8 mouse cellular contexts compared by ENCODE assay signal in the genomic region with DNA sequence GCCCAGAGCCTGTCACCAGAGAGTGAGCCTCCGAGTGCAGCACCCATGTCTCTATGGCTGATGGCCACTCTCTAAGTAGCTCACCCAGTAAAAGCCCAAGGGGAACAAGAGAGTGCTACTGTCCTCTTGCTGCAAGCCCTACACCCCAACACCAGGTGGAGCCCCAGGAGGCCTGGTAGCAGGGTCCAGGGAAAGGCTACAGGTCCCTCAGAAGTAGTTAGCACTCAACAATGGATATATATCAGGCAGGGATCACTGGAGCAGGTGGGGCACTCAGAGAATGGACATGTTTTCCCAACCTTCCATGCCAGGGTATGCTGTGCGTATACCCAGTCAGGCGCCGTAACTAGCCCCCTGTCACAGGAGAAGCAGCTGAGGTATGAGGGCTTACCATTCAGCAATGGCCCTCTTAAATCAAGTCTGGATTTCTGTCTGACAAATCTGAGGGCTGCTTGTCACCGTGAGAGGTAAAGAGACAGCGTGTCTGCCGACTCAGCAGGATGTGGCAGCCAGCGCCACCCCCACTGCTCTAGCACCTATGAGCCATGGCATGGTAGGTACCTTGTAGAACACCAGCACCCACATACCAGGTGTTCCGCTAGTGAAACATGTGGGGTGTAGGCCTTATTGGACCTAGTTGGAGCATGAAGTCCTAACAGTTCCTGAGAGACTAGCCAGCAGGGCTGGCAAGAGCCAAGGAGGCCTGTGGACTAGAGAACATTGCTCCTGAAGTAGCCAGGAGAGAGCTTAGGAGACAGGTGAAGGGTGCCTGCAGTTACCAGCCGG. TPM values are rescaled to one million over a fixed set of nuclear protein-coding genes. Genes with fewer than 3 reads are reported as not detected.
DNase-seq lines count a peak whose midpoint lies in the region; ATAC-seq and TF ChIP-seq lines count a peak whose summit lies in the region.

No protein-coding gene starts in this region.

- no peak overlapping the region for H3K4me2 ChIP-seq in hindbrain, embryonic 16.5 days (ENCODE audit: low read length)

- no peak for TF ChIP-seq POLR2A in embryonic fibroblast, embryonic 13.5 days (IDR thresholded peaks at IDR 0.05; ENCODE audit: low read depth, low read length)

- peak overlapping the region; percentile 25; the same call in 1 of the 2 replicates for H3K9ac ChIP-seq in hindbrain, embryonic 16.5 days (ENCODE audit: low read depth, low read length)

- H3K36me3 ChIP-seq in G1E (replicated peaks): peaks cover under 1% of the 10 kb centered on the region
- H3K36me3 ChIP-seq in hindbrain, embryonic 16.5 days (ENCODE audit: control insufficient read depth, insufficient read depth, low read length): no peaks in the 10 kb centered on the region

- H3K27ac ChIP-seq in layer of hippocampus, adult 2 months: peak overlapping the region; percentile 88
- H3K27ac ChIP-seq in embryonic fibroblast, embryonic 13.5 days (ENCODE audit: insufficient read depth, low read length): peak overlapping the region; percentile 79
- H3K27ac ChIP-seq in hindbrain, embryonic 16.5 days (ENCODE audit: low read depth, low read length): no peak overlapping the region; the same call in 1 of the 2 replicates

- H3K4me1 ChIP-seq in G1E (ENCODE audit: insufficient read depth, low read depth, low read length): peaks cover 49% of the 10 kb centered on the region
- peaks cover 33% of the 10 kb centered on the region for H3K4me1 ChIP-seq in embryonic fibroblast, embryonic 13.5 days (ENCODE audit: control insufficient read depth, insufficient read depth, low read length)
- H3K4me1 ChIP-seq in hindbrain, embryonic 16.5 days (ENCODE audit: control insufficient read depth, insufficient read depth, low read depth, low read length): peaks cover 29% of the 10 kb centered on the region

- no peak overlapping the region for H3K4me3 ChIP-seq in layer of hippocampus, adult 2 months
- no peak overlapping the region for H3K4me3 ChIP-seq in G1E (ENCODE audit: low read depth, low read length)
- no peak overlapping the region for H3K4me3 ChIP-seq in embryonic fibroblast, embryonic 13.5 days (ENCODE audit: insufficient read depth, low read length)
- H3K4me3 ChIP-seq in hindbrain, embryonic 16.5 days (ENCODE audit: low read length): no peak overlapping the region

- no peak for ATAC-seq in G1E (ENCODE audit: extremely low read depth, insufficient number of reproducible peaks, low FRiP score, poor library complexity, severe bottlenecking)
- ATAC-seq in hindbrain, embryonic 16.5 days: no peak

- WGBS in hindbrain, embryonic 16.5 days: 91% methylated on average over 10 of the region's 10 CpGs

- peaks cover 55% of the 10 kb centered on the region for H3K27me3 ChIP-seq in G1E (ENCODE audit: insufficient read depth, low read length)
- H3K27me3 ChIP-seq in hindbrain, embryonic 16.5 days (replicated peaks; ENCODE audit: control insufficient read depth, insufficient read depth, low read length): no peaks in the 10 kb centered on the region

- TF ChIP-seq CTCF in layer of hippocampus, adult 2 months (conservative IDR thresholded peaks at IDR 0.05): peak; percentile 74
- TF ChIP-seq CTCF in G1E (IDR thresholded peaks at IDR 0.05; ENCODE audit: low read depth, low read length): 0 out of 2 replicates have a peak, but pooled peaks have one; percentile 15
- no peak for TF ChIP-seq CTCF in embryonic fibroblast, embryonic 13.5 days (IDR thresholded peaks at IDR 0.05; ENCODE audit: borderline replicate concordance, insufficient read depth, low read length)

- no peaks in the 10 kb centered on the region for H3K9me3 ChIP-seq in G1E (replicated peaks)
- H3K9me3 ChIP-seq in hindbrain, embryonic 16.5 days (ENCODE audit: control insufficient read depth, low read length): no peaks in the 10 kb centered on the region

- DNase-seq in layer of hippocampus, adult 2 months (ENCODE audit: low spot score in 2 of 2): peak in 1 of 2 experiments; percentile 43
- DNase-seq in layer of hippocampus, postnatal 14 days (ENCODE audit: low spot score in 2 of 2): no peak
- DNase-seq in G1E (ENCODE audit: low spot score): no peak
- peak; percentile 69 for DNase-seq in lung, postnatal 14 days
- peak; percentile 58 for DNase-seq in thymus, postnatal 0 days (ENCODE audit: low spot score)
- no peak for DNase-seq in embryo, embryonic 9.5 days (ENCODE audit: extremely low spot score)

RNA-seq across cellular contexts. Expression of gene Morn1, which starts 42.9 kb away (rescaled TPM):
- 10 to 100 TPM; 11.8 to 14.0 TPM for total RNA-seq in layer of hippocampus, adult 2 months (2021)
- total RNA-seq in layer of hippocampus, postnatal 14 days (2021): 10 to 100 TPM; 13.5 to 14.1 TPM
- total RNA-seq in G1E (2014; fragmentation: Nextera tagmentation): 2.3 and 4.2 TPM in 2 replicates
- total RNA-seq in G1E (2017): 5.3 and 7.2 TPM in 2 replicates
- 1.8 and 2.9 TPM in 2 replicates for polyA plus RNA-seq in G1E (2012)
- 3.9 and 5.0 TPM in 2 replicates for polyA plus RNA-seq in embryonic fibroblast, embryonic 13.5 days (2011; ENCODE audit: insufficient read length, low read depth, missing spikeins)
- polyA plus RNA-seq in hindbrain, embryonic 16.5 days (2015; fragmentation: Nextera tagmentation; extraction: Ambion mirVana): 7.5 and 9.5 TPM in 2 replicates
- 2.7 and 2.9 TPM in 2 replicates for polyA plus RNA-seq in thymus, postnatal 0 days (2015; fragmentation: Nextera tagmentation; extraction: Ambion mirVana)

RNA-seq across cellular contexts. Expression of gene Rer1, which starts 43.1 kb away (rescaled TPM):
- total RNA-seq in layer of hippocampus, adult 2 months (2021): 10 to 100 TPM; 60.6 to 63.0 TPM
- 10 to 100 TPM; 60.7 to 66.3 TPM for total RNA-seq in layer of hippocampus, postnatal 14 days (2021)
- total RNA-seq in G1E (2014; fragmentation: Nextera tagmentation) (209 TPM in 2 replicates), G1E (2017) (212 and 216 TPM in 2 replicates)
- 123 and 125 TPM in 2 replicates for polyA plus RNA-seq in G1E (2012)
- polyA plus RNA-seq in embryonic fibroblast, embryonic 13.5 days (2011; ENCODE audit: insufficient read length, low read depth, missing spikeins): 148 and 162 TPM in 2 replicates
- polyA plus RNA-seq in hindbrain, embryonic 16.5 days (2015; fragmentation: Nextera tagmentation; extraction: Ambion mirVana): 125 and 131 TPM in 2 replicates
- 184 and 189 TPM in 2 replicates for polyA plus RNA-seq in thymus, postnatal 0 days (2015; fragmentation: Nextera tagmentation; extraction: Ambion mirVana)

Comparison
In these comparisons a context has a peak if more than half of its experiments do, and no peak if none do; other contexts are left out.
1. DNase-seq: peak in lung, postnatal 14 days (single experiment) and thymus, postnatal 0 days (single experiment); none in layer of hippocampus, postnatal 14 days (0 of 2), G1E (single experiment) and embryo, embryonic 9.5 days (single experiment).